Mouse (Mus musculus): Measurements from ENCODE around the gene Kcnn3.

GRCm38 (mm10) chr3:89508041-89508440 is 11.9 kb upstream of the Kcnn3 start:
- TF ChIP-seq CTCF (IDR thresholded peaks at IDR 0.05; ENCODE audit: low read depth) (no peak), EP300 (IDR thresholded peaks at IDR 0.05; ENCODE audit: low read depth) (no peak)
